Mouse (Mus musculus): ENCODE measurements around the gene Irx2. TPM values are rescaled to one million over a fixed set of nuclear protein-coding genes. Genes with fewer than 3 reads are reported as not detected.

The Irx2 gene
- total RNA-seq (2017), result not detected in 2 replicates

DNA sequence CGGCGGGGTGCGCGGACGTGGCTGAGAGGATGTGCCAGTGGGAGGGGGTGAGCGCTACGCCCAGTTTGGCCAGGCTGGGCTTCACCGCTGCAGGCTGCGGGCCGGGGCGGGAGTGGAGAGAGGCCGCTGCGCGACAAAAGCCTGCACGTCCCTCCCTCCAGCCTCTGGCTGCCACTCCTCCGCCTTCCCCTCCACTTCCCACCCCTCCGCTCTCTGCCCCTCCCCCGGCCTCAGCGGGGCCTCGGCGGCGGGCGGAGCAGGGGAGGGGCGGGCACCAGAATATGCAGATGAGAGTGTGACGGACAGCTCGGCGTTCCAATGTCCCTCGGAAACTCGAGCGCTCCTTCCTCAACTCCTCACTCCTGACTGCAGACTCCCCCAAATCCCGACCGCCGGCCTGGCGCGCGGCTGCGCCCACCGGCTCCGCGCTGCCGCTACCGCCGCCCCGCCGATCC, at the start of gene Irx2:
Irx2 (plus strand) TSS at position 359 of the 455 bp plus-strand sequence.
- ATAC-seq (replicated peaks; ENCODE audit: low read depth, poor library complexity, severe bottlenecking), result peak; percentile 64

DNA sequence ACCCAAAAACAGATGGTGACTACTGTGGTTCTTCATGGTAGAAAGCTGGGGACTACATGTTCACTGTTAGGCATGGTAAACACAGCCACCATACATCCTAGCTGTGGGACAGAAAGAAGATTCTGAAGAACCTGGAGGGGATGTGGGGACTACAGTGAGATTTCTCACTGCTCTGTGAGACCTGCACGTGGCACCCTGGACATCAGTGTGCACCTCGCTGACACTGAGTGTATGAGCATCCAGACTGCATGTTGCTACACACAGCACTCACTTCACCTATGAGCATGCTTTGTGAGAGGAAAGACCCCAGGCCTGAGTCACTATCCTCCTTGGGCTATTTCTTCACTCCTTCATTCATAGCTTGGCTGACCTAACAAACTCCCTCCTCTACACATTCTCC, 47.3 kb upstream of the Irx2 start:
- no peak for ATAC-seq (replicated peaks; ENCODE audit: low read depth, poor library complexity, severe bottlenecking)

DNA sequence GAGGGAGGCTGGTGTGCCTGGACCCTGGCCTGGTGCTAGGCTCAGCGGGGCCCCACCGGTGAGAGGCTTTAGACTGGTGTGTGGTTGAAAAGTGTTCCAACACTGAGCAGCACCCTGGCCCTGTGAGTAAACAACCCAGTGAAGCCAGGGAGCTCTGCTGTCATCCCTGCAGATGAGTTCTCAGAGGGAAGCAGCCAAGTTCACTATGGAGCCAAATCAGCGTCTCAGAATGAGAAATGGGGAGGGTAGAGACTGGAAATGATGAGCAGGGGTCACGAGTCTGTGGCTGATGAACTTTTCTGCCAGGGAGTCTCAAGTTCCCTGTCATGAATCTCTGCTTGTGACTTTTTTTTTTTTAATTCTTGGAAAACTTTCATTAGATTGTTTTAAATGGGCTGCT, 36.1 kb upstream of the Irx2 start:
- no peak for ATAC-seq (replicated peaks; ENCODE audit: low read depth, poor library complexity, severe bottlenecking)

DNA sequence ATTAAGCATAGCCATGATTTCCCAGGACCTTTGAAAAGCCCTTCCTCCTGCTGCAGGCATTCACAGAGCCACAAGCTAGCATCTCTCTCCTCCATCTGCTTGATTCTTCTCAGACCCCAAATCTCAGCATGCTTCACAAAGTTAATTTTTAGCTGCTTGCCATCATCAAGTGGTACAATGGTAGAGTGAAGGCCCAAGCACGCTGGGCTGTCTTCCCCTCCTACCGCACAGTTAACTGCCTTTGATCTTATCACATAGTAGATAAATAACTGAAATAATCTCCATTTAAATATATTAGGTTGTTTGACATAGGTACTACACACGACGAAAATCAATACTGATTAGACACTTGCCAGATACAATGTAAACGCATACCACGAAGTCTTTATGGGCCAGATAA, 35.3 kb upstream of the Irx2 start:
- ATAC-seq (replicated peaks; ENCODE audit: low read depth, poor library complexity, severe bottlenecking), result no peak

DNA sequence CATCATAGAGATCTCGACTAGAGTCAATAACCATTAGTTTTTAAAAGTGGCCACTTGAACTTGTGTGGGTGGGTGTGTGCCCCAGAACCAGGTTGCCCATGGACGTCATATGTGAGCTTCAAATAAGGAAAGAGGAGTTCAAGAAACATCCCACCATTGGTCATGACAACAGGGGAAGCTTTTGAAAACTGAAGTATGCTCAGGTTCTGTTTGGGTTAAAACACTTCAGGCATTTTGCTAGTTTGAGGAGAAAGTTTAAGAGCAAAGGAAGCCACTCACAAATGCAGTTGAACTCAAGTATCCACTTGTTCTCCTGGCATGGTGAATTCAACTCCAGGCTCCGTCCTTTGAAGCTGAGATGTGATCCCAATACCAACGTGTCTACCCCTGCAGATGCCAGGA, 34.9 kb upstream of the Irx2 start:
- no peak for ATAC-seq (replicated peaks; ENCODE audit: low read depth, poor library complexity, severe bottlenecking)

DNA sequence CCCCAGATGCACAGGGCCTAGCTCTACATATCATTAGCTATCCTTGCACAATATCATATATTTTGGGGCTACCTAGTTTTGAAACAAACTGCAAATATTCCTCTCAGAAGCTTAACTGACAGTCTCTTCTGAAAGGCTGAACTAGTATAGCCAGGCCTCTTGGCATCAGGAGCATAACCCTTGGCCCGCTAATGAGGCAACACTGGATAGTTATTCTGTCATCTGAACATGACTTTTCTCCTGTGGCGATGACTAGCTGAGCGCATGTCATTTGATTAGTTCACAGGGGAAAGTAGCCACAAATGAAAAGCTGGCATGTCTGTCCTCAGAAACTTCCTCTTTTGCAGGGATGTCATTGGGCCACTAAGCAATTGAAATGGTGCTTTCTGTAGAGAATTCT, 29.4 kb upstream of the Irx2 start:
- ATAC-seq (replicated peaks; ENCODE audit: low read depth, poor library complexity, severe bottlenecking), result no peak

DNA sequence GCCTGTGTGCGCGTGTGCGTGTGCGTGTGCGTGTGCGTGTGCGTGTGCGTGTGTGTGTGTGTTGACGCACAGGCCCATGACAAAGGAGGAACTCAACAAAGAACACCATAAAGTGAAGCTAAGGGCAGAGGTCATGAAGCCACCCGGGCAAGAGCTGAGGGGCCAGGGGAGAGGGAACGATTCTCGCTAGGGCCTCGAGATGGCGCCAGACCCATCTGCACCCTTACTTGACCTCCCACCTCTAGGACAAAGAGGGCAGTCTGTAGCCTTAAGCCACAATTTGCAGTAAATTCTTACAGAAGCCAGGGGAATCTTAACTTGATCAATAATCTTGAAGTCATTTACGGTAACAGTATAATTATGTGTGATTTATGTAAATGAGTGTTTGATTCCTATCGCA, 19.9 kb upstream of the Irx2 start:
- no peak for ATAC-seq (replicated peaks; ENCODE audit: low read depth, poor library complexity, severe bottlenecking)

DNA sequence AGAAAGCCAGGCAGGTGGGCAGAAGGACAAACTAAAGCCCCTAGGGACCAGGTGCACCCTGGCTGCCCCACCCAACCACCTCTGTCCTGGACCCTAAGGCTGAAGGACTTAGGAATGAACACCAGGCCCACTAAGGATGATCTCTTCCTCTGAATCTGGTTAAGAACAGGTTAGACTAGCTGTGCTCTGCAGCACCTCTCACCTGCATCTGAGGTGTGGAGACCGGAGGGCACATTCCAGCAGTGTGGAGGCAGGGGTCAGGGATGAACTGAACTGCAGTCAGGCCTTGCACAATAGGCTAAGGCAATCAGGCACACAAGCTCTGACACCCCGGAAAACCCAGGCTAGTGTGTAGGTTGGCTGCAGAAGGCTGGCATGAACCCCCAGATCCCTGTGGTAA, 18.3 kb upstream of the Irx2 start:
- ATAC-seq (replicated peaks; ENCODE audit: low read depth, poor library complexity, severe bottlenecking), result no peak

DNA sequence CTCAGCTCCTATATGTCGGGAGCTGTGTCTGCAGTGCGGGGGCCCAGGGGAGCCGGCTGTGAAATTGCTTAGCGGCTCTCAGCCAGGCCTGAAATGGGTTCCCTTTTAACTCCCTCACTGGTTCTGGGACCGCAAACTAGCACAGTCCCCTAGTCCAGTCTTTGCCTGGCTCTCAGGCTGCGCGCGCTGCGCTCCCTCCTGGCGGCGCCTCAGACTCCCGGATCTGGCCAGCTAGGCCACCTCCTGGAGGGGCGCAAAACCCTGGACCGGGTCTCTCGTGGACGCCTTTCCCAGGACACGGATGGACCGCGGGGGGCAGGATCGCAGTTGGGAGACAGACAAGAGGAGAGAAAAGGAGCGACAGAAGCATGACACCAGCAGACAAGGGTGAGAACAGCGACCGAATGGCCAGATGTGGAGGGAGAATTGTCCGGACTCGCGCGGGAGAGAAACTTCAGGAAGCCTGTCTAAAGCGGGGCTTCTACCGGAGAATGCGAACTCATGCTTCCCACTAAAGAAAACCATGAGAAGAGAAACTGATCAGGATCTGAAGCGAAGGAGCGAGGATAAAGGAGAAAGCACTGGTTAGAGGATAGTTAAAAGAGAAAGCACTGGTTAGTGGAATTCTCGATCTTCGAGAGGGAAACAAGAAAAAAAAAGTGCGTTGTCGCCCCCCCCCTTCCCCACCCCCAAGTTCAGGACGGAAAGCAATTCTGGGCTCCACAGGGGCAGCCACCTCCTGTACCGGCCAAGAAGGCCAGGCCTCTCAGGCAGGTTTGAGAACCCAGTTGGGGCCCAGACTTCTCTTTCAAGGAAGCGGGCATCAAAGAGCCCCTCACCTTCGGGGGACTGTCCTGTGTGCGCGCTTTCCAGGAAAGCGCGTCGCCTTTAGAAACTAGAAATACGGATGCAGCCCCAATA, 4.4 kb upstream of the Irx2 start:
- ATAC-seq (replicated peaks; ENCODE audit: low read depth, poor library complexity, severe bottlenecking), result peak; percentile 24; the same call in 1 of the 2 replicates

DNA sequence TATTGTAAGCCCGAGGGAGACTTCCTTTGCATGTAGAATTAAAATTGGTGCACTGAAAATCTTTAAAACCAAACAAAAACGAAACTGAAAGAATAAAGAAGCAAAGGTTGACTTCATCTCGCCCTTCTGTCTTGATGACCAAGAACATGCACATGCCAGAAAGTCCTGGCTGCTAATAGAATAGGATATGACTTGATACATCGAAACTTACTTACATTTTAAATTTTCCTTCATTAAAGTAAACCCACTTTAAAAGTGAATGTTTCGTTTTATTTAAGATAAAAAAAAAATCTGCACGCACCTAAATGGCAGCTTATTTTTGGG, 3.8 kb upstream of the Irx2 start:
- ATAC-seq (replicated peaks; ENCODE audit: low read depth, poor library complexity, severe bottlenecking), result no peak

DNA sequence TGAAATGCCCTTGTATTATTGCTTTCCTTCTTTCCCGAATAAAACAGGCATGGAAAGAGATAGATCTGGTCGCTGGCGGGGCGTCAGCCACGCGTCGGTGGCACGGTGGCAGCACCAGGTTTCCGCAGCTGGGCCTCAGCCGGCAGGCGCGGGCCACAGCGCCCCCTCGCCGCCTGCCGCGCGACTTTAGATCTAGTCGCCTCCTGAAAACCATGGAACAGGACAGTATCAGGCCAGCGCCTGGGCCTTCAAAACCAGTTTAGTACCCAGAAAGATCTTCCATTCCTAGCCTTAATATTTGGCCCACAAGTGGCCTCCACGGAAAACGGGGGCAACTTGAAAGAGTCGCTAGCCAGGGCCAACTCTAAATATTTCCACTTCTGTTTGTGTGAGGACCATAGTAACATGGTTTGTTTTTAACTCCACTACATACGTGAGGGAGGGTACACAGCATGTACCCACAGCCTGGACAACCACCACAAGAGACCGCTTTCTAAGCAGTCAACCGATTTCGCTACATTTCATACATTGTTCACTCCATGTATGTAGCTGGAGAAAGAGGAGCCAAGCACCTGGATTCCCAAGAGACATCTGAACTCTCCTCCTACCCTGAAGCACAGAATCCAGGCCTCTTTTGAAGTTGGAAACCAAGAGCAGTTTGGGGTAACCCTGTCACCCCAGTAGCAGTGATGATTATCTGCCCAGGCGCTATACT, 3.2 kb upstream of the Irx2 start:
- no peak; the same call in 1 of the 2 replicates for ATAC-seq (replicated peaks; ENCODE audit: low read depth, poor library complexity, severe bottlenecking)

DNA sequence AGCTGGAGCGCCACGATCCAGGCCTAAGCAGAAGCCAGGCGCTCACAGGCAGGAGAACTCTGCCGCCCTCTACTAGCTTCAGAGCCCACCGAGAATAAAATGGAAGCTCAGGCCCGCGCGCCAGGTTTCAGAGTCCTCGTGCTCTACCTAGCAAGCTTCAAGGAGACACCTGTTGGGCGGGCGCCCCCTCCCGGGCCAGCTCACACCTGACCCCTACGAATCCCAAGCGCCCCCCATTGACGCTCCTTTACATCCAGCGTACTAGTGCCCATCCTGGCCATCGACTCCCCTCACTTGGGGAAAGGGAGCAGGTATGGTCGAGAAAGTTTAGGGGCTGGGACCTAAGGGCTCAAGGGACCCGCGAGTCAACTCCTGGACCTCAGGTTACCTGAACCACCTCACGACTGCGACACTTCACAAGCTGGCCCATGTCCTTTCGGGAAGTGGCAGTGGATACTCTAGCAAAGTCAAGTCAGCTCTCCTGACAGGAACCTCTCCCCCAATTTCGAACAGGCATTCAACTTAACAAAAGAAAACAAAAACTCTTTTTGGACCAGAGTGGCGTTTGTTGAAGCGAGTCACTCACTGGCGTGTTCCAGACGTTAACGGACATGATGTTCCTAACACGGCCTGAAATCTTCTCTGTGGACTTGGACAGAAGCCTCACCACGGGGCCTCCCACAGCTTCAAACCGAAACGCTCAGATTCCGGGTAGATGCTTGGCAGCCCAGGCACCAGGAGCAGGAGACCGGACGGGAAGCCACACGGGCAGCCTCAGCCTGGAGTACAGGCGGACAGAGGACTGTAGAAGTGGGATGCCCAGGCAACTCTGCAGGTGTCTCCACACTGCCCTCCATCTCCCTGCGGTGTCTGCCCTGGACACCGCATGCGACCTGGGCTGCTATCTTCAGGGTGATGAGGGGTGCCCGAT, 964 bp upstream of the Irx2 start:
- no peak for ATAC-seq (replicated peaks; ENCODE audit: low read depth, poor library complexity, severe bottlenecking)

DNA sequence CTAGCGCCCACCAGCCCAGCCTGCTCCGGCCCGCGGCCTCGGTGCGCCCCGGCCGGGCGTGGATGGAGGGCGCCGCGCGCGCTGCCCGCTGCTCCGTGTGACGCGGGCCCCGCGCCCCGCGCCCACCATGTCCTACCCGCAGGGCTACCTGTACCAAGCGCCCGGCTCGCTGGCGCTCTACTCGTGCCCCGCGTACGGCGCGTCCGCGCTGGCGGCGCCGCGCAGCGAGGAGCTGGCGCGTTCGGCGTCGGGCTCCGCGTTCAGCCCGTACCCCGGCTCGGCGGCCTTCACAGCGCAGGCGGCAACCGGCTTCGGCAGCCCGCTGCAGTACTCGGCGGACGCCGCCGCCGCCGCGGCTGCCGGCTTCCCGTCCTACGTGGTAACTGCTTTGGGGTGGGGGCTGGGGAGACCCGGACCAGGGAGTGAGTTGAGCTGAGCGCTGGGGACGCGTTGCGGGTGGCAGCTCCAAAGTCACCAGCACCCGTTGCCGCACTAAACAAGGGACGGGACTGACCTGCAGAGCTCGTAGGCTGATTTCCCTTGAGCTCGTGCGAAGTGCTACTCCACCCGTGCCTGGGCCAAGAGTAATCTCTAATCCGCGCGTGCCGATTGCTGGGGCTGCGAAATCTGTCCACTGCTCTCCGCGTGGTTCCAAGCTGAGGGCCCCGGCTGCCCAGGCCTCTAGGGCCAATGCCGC, 463 bp downstream of the Irx2 start:
- no peak for ATAC-seq (replicated peaks; ENCODE audit: low read depth, poor library complexity, severe bottlenecking)

DNA sequence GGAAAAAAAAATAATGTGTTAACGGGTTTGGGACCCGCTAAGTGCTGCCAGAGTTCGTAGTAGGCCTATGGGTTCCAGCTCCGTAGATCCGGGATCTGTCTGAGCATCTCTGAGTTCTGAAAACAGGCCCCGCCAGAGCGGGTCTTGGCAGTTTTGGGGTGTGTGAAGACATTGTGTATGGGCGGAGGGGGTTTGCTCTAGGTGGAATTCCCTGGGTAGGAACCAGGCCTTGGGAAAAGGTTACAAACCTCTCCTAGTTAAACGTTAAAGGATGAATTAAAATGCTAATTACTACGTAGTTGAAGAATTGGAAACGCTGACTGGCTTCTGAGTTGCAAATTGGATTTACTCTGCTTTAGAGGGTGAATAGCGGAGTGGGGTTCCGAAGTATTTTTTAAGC, 1.2 kb downstream of the Irx2 start:
- no peak for ATAC-seq (replicated peaks; ENCODE audit: low read depth, poor library complexity, severe bottlenecking)

DNA sequence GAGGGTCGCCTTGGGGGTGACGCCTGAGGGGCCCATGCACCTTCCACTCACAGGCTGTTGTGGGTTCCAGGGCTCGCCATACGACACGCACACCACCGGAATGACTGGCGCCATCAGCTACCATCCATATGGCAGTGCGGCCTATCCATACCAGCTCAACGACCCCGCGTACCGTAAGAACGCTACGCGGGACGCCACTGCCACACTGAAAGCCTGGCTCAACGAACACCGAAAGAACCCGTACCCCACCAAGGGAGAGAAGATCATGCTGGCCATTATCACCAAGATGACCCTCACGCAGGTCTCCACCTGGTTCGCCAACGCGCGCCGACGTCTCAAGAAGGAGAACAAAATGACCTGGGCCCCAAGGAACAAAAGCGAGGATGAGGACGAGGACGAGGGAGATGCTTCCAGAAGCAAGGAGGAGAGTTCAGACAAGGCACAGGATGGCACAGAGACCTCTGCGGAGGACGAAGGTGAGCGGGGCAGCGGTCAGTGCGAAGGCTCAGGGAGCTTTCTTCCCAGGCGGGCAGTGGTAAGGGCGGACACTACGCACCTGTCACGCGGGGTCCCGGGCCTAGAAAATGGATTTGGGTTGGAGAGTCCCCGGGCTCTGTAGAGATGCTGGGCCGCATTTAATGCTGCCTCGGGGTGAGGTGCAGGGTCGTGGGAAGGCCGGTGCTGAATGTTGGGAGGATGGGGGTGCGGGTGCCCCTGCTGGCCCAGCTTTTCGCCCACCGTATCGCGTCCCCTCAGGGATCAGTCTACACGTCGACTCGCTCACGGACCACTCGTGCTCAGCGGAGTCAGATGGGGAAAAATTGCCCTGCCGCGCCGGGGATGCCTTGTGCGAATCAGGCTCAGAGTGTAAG, 2.1 kb downstream of the Irx2 start:
- no peak for ATAC-seq (replicated peaks; ENCODE audit: low read depth, poor library complexity, severe bottlenecking)

DNA sequence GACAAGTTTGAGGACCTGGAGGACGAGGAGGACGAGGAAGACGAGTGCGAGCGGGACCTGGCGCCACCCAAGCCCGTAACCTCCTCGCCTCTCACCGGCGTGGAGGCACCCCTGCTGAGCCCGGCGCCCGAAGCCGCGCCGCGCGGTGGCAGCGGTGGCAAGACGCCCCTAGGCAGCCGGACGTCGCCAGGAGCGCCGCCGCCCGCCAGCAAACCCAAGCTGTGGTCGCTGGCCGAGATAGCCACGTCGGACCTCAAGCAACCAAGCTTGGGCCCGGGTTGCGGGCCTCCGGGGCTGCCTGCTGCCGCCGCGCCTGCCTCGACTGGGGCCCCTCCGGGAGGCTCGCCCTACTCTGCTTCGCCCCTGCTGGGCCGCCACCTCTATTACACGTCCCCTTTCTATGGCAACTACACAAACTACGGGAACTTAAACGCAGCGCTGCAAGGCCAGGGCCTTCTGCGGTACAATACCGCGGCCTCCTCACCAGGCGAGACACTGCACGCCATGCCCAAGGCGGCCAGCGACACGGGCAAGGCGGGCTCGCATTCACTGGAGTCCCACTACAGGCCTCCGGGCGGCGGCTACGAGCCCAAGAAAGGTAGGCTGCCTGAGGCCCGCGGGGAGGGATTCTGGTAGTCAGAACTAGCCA, 2.9 kb downstream of the Irx2 start:
- peak; percentile 37; the same call in 1 of the 2 replicates for ATAC-seq (replicated peaks; ENCODE audit: low read depth, poor library complexity, severe bottlenecking)

DNA sequence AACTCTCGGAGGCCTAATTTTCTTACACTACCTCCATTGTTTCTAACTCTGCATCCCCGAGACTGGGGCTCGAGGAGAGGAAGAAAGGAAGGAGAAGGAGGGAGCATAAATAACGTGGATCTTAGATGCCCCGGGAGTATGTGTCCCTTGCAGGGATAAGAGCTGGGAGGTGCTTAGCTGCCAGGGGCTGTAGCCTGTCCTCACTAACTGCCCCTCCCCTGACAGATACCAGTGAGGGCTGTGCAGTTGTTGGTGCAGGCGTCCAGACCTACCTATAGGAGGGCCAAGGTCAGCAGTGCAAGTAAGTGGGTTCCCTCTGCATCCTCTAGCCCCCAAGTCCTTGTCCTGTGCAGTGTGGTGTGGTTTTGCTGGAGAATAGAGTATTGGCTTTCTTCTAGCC, 3.7 kb downstream of the Irx2 start:
- ATAC-seq (replicated peaks; ENCODE audit: low read depth, poor library complexity, severe bottlenecking), result no peak

DNA sequence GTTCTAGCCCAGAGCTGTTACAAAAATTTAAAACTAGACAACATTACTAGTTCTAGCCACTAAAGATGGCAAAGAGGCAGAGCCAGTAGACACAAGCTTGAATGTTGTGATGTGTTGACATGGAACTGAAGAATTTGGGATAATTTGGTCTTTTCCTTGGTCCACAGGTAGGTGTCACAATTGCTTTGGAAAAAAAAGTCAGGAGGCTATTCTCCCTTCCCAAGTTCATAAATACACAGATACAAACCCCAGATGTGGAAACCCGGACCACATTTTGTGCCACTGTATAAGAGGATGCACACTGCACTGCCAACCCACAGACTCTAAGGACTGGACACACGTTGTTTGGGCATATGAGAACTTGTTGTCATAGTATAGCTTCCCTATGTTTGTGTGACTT, 4.5 kb downstream of the Irx2 start:
- ATAC-seq (replicated peaks; ENCODE audit: low read depth, poor library complexity, severe bottlenecking), result no peak
